Mouse (Mus musculus) limb, embryonic 12.5 days (tissue): ENCODE results near the gene Cog8. TPM values are rescaled to one million over a fixed set of nuclear protein-coding genes. Genes with fewer than 3 reads are reported as not detected.

Experiments
- ATAC-seq: fragments of 200-750 bp; cut with Nextera tagmentation; 2 replicates; pipeline ENCODE4 v1.8.0; 2017; ENCODE audit warnings: low read depth, moderate TSS enrichment; ENCODE audit not compliant: insufficient number of reproducible peaks, insufficient read depth, low FRiP score, low TSS enrichment
- H3K27ac ChIP-seq: fragments of 300-500 bp; sonication (generic); 2 replicates; pipeline ENCODE4 v1.5.1; 2016; ENCODE audit warnings: mild to moderate bottlenecking, moderate library complexity
- H3K27me3 ChIP-seq: fragments of 300-500 bp; sonication (generic); 2 replicates; pipeline ENCODE4 v1.6.1; 2016; ENCODE audit warnings: mild to moderate bottlenecking, moderate library complexity
- H3K36me3 ChIP-seq: fragments of 300-500 bp; sonication (generic); 2 replicates; pipeline ENCODE4 v1.6.1; 2016; ENCODE audit warnings: mild to moderate bottlenecking, moderate library complexity
- H3K4me1 ChIP-seq: fragments of 300-500 bp; sonication (generic); replicated peaks from 2 replicates; pipeline ENCODE4 v1.6.1; 2016
- H3K4me2 ChIP-seq: fragments of 300-500 bp; sonication (generic); 2 replicates; pipeline ENCODE4 v1.6.1; 2016; ENCODE audit warnings: mild to moderate bottlenecking, moderate library complexity
- H3K4me3 ChIP-seq: fragments of 300-500 bp; sonication (generic); replicated peaks from 2 replicates; pipeline ENCODE4 v1.5.1; 2016; ENCODE audit warnings: mild to moderate bottlenecking
- H3K9ac ChIP-seq: fragments of 300-500 bp; sonication (generic); replicated peaks from 2 replicates; pipeline ENCODE4 v1.6.1; 2016; ENCODE audit warnings: mild to moderate bottlenecking, moderate library complexity
- H3K9me3 ChIP-seq: fragments of 300-500 bp; sonication (generic); 2 replicates; pipeline ENCODE4 v1.6.1; 2016; ENCODE audit warnings: mild to moderate bottlenecking, moderate library complexity
- WGBS: fragments of 180-500 bp; shearing (Covaris S2); methylation state at CpG from one replicate; pipeline ENCODE4 v1.1.7; 2016; 5-methylcytosine and 5-hydroxymethylcytosine counted together
- polyA plus RNA-seq: library from polyadenylated mRNA; unstranded; fragments of >200 nt; fragmentation: Nextera tagmentation; extraction: Ambion mirVana; gene quantifications from 2 replicates; pipeline ENCODE4 v1.2.1, GENCODE M21; 2016

Gene Cog8
- polyA plus RNA-seq, 1 experiment from 2014 or later: 48.4 TPM

- Histone ChIP-seq H3K27me3 (no peaks in the 10 kb centered on the region), H3K4me3 (no peak overlapping the region), H3K4me1 (no peaks in the 10 kb centered on the region), H3K9ac (0 out of 2 replicates have a peak overlapping the region, but pooled peaks have one; percentile 18), H3K9me3 (no peaks in the 10 kb centered on the region), H3K4me2 (no peak overlapping the region), H3K27ac (no peak overlapping the region), H3K36me3 (peaks cover 94% of the 10 kb centered on the region)
- no peak for ATAC-seq
- WGBS: 89% methylated on average over 1 of the region's 1 CpGs
Observed at GRCm38 (mm10) chr8:107074128-107074527, 17.6 kb upstream of the Cog8 start.

- Histone ChIP-seq H3K4me3 (no peak overlapping the region), H3K27ac (no peak overlapping the region), H3K4me1 (no peaks in the 10 kb centered on the region), H3K9ac (no peak overlapping the region), H3K27me3 (no peaks in the 10 kb centered on the region), H3K4me2 (no peak overlapping the region), H3K9me3 (no peaks in the 10 kb centered on the region), H3K36me3 (peaks cover 94% of the 10 kb centered on the region)
- ATAC-seq: no peak
- WGBS: 75% methylated on average over 4 of the region's 4 CpGs
Observed at GRCm38 (mm10) chr8:107073706-107074105, 17.2 kb upstream of the Cog8 start.

GRCm38 (mm10) chr8:107065511-107066496 lies 9.3 kb upstream of the Cog8 start, which contains the start of gene Tmed6:
TSS of gene Tmed6 (minus strand) at chr8:107065644.
- Histone ChIP-seq H3K9ac (no peak within 1 kb of the TSS), H3K4me3 (no peak within 1 kb of the TSS), H3K27me3 (no peaks in the 10 kb centered on the region), H3K4me1 (no peaks in the 10 kb centered on the region), H3K36me3 (peaks cover 28% of the 10 kb centered on the region), H3K27ac (no peak within 1 kb of the TSS), H3K4me2 (no peak within 1 kb of the TSS), H3K9me3 (no peaks in the 10 kb centered on the region)
- ATAC-seq: no peak
- WGBS: 56% methylated on average over 17 of the region's 17 CpGs

GRCm38 (mm10) chr8:107062613-107063012 lies 6.1 kb upstream of the Cog8 start:
- H3K27me3 ChIP-seq: no peaks in the 10 kb centered on the region
- H3K27ac ChIP-seq: no peak overlapping the region
- H3K9ac ChIP-seq: no peak overlapping the region
- peaks cover 20% of the 10 kb centered on the region for H3K36me3 ChIP-seq
- ATAC-seq: no peak
- H3K4me3 ChIP-seq: no peak overlapping the region
- WGBS: 84% methylated on average over 1 of the region's 1 CpGs
- H3K9me3 ChIP-seq: no peaks in the 10 kb centered on the region
- no peak overlapping the region for H3K4me2 ChIP-seq
- H3K4me1 ChIP-seq: peaks cover 5% of the 10 kb centered on the region

GRCm38 (mm10) chr8:107056973-107057369 lies 482 bp upstream of the Cog8 start:
- peak overlapping the region; percentile 93 for H3K4me3 ChIP-seq
- ATAC-seq: peak; percentile 69
- H3K4me1 ChIP-seq: peaks cover 22% of the 10 kb centered on the region
- peak overlapping the region; percentile 97 for H3K4me2 ChIP-seq
- H3K36me3 ChIP-seq: peaks cover 51% of the 10 kb centered on the region
- H3K9me3 ChIP-seq: no peaks in the 10 kb centered on the region
- 0 out of 2 replicates have a peak overlapping the region, but pooled peaks have one; percentile 23 for H3K27ac ChIP-seq
- H3K9ac ChIP-seq: peak overlapping the region; percentile 85
- H3K27me3 ChIP-seq: no peaks in the 10 kb centered on the region
- under 1% methylated on average over 33 of the region's 33 CpGs for WGBS

GRCm38 (mm10) chr8:107052046-107052445 lies 4.4 kb downstream of the Cog8 start:
- no peaks in the 10 kb centered on the region for H3K27me3 ChIP-seq
- no peak overlapping the region for H3K27ac ChIP-seq
- no peak overlapping the region for H3K4me2 ChIP-seq
- H3K9me3 ChIP-seq: no peaks in the 10 kb centered on the region; the same call in 1 of the 2 replicates
- no peak overlapping the region for H3K9ac ChIP-seq
- peaks cover 62% of the 10 kb centered on the region for H3K36me3 ChIP-seq
- 93% methylated on average over 8 of the region's 8 CpGs for WGBS
- no peak overlapping the region for H3K4me3 ChIP-seq
- H3K4me1 ChIP-seq: peaks cover 28% of the 10 kb centered on the region
- ATAC-seq: no peak

GRCm38 (mm10) chr8:107049480-107049879 lies 7.0 kb downstream of the Cog8 start:
- peak overlapping the region; percentile 96; the same call in 1 of the 2 replicates for H3K27ac ChIP-seq
- H3K9ac ChIP-seq: no peak overlapping the region
- no peaks in the 10 kb centered on the region for H3K27me3 ChIP-seq
- no peaks in the 10 kb centered on the region; the same call in 1 of the 2 replicates for H3K9me3 ChIP-seq
- peak overlapping the region; percentile 89 for H3K4me2 ChIP-seq
- H3K4me3 ChIP-seq: peak overlapping the region; percentile 92
- 92% methylated on average over 4 of the region's 4 CpGs for whole genome bisulfite sequencing
- H3K4me1 ChIP-seq: peaks cover 17% of the 10 kb centered on the region
- no peak for ATAC-seq
- peaks cover 82% of the 10 kb centered on the region for H3K36me3 ChIP-seq

GRCm38 (mm10) chr8:107048061-107048941 lies 8.2 kb downstream of the Cog8 start, which contains the start of gene Pdf:
TSS of gene Pdf (minus strand) at chr8:107048614.
- Histone ChIP-seq H3K36me3 (peaks cover 82% of the 10 kb centered on the region), H3K9ac (peak within 1 kb of the TSS; percentile 90), H3K27ac (peak within 1 kb of the TSS; percentile 96), H3K9me3 (no peaks in the 10 kb centered on the region; the same call in 1 of the 2 replicates), H3K4me2 (peak within 1 kb of the TSS; percentile 89), H3K4me1 (peaks cover 17% of the 10 kb centered on the region), H3K4me3 (peak within 1 kb of the TSS; percentile 92), H3K27me3 (no peaks in the 10 kb centered on the region)
- under 1% methylated on average over 87 of the region's 87 CpGs for WGBS
- peak; percentile 79; the same call in 1 of the 2 replicates for ATAC-seq

GRCm38 (mm10) chr8:107046976-107047375 lies 9.5 kb downstream of the Cog8 start:
- no peak for ATAC-seq
- Histone ChIP-seq H3K27ac (no peak overlapping the region), H3K27me3 (no peaks in the 10 kb centered on the region), H3K9ac (no peak overlapping the region), H3K9me3 (no peaks in the 10 kb centered on the region; the same call in 1 of the 2 replicates), H3K36me3 (peaks cover 82% of the 10 kb centered on the region), H3K4me2 (peak overlapping the region; percentile 25; the same call in 1 of the 2 replicates), H3K4me1 (peaks cover 17% of the 10 kb centered on the region), H3K4me3 (no peak overlapping the region)
- 92% methylated on average over 5 of the region's 5 CpGs for WGBS

- no peaks in the 10 kb centered on the region; the same call in 1 of the 2 replicates for H3K9me3 ChIP-seq
- H3K9ac ChIP-seq: no peak overlapping the region
- no peaks in the 10 kb centered on the region for H3K27me3 ChIP-seq
- H3K4me2 ChIP-seq: no peak overlapping the region
- 93% methylated on average over 6 of the region's 6 CpGs for WGBS
- peaks cover 17% of the 10 kb centered on the region for H3K4me1 ChIP-seq
- ATAC-seq: no peak
- H3K27ac ChIP-seq: no peak overlapping the region
- H3K4me3 ChIP-seq: no peak overlapping the region
- H3K36me3 ChIP-seq: peaks cover 81% of the 10 kb centered on the region
Observed at GRCm38 (mm10) chr8:107045478-107045877, 11.0 kb downstream of the Cog8 start.
